Mouse (Mus musculus) telencephalon, adult 2 months (tissue): ENCODE measurements around the gene Map3k7cl.

Experiments used
- DNase-seq: peaks from one replicate; pipeline ENCODE4 v3.0.0-alpha.2; 2011; ENCODE audit warnings: low read depth, low spot score

The Map3k7cl gene

DNA sequence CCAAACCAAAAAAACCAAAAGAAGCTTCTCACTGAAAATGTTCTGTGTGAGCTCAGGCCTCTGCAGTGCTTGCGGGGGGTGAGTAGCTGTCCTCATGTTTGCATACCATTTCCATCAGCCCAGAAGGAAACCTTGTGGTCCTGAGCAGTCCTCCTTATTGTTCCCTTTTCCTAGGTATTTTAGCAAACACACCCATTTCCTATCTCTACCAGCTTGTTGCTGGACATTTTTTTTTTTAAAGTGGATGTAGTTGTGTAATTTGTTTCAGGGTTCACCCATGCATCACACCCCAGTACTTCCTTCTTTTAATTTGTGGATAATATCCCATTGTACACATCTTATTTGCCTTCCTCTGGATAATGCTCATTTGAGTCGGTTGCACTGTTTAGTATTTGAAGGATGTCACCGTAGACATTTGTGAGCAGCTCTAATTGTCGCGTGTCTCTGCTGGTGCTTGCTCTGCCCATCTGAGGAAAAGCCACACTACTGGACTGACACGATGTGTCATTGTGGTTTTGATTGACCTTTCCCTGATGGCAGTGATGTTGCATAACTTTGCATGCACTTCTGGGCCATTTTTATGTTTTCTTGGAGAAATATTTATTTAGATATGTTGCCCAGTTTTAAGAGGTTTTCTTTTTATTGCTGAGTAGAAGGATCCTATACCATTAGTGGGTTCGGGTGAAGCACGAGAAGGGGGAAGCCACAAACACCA, 32.6 kb downstream of the Map3k7cl start:
- DNase-seq = no peak

DNA sequence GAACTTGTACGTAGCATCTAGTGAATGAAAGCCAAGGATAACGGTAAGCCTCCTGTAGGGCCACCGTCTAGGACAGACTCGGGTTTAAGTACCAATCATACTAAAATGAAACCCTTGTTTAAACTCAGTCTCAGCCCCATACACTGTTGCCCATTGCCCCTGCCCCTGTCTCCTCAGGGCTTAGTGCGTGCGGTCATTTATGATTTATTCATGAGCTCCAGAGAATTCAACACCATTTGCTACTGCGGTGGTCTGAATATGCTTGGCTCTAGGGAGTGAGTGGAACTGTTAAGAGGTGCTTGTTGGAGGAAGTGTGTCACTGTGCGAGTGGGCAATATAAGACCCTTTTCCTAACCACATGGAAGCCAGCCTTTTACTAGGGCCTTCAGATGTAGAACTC, 34.7 kb downstream of the Map3k7cl start:
- no peak for DNase-seq

DNA sequence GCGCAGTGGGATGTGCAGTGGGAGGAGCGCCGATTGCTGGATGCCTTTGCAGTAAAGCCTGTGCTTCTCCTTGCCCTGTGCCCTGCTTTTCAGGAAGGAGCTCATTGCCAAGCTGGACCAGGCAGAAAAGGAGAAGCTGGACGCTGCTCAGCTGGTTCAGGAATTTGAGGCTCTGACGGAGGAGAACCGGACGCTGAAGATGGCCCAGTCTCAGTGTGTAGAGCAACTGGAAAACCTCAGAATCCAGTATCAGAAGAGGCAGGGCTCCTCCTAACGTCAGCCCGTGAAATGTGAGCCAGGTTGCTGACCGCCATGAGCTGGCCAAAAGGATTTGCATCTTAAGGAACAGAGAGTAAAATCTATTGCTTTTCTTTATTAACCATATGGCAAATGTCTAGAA, 41.0 kb downstream of the Map3k7cl start:
- no peak for DNase-seq

DNA sequence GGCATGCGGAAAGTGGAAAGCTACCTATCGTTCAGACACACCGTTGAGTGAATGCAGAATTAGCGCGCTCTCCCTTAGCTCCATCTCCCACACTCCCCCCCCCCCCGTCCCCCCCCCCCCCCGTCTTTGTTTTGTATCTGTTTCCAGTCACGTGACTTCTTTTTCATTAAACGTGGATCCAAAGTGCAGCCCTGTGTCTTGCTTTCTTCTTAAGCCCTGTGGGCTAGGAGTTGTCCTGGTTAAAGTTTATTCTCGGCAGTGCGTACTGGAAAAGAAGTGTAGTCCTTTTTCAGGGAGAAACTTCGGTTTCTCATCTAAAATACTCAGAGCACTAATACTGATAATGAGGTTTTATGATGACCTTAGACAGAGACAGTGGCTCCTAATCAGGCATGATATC, 42.0 kb downstream of the Map3k7cl start:
- no peak for DNase-seq

DNA sequence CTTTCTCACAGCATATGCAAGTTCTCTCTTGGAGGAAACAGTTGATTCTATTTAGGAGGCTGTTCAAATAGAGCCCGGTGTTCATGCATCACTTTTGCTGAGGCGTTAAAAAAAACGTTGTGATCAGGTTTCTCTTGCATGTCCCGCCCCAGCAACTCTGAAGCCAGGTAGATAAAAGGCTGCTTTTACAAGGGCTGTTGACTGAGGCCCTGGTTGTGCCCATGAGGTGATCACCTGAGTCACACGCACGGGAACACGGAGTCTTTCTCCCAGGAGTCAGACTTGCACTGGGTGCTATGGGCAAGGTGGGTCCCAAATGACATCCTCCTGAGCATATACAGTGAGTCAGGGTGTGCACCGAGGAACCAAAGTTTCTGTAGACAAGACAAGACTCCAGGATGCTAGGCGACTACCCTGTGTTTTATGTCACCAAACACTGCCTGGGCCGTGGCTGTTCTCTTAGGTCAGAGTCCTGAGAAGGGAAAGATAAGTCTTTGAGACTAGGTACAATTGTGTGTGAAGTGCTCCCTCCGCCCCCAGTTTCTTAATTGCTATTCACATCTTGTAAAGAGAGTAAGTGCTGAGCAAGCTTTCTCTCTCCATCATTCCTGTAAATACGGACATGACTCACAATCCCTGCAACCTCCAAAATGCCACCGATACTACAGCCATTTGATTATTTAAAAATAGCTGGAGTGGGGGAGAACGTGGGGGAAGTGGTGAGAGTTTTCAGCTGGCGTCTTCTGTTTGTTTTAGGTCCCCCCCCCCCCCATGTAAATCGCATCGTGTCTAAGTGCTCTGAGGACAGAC, 49.8 kb downstream of the Map3k7cl start:
- peak; percentile 23 for DNase-seq

DNA sequence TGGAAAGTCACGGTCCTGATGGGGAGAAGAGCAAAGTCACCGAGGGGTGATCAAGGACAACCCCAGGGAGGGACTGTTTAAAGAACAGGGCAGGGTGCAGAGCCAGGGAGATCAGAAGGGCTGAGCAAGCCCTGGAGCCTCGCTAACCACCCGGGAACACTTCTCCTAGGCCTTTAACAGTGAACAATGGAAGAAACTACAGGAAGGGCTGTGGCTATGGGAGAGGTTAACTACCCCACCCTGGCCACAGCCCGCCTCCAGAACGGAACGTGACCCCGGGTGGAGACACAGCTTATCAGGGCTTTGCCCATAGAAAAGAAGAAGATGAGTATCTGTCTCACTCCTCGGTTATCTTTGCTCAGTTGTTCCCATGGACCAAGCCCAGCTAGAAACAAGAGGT, 50.9 kb downstream of the Map3k7cl start:
- DNase-seq = no peak

DNA sequence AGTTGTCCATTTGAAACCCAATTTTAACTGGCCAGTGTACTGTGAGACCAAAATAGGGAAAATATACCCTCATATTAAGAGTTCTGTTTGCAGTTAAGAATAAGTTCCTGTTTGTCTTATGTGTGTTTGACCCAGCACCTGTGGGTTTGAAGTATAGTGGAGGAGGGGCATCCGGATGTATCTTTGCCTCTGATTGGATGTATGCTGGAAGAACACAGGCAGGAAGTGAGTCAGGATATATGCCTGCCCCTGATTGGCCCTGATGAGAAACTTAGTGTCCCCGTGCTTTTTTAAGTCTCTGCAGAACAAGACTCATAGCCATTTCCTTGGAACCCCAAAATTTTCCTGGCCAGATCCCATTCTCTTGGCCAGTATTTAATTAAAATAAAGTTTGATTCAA, 51.8 kb downstream of the Map3k7cl start:
- DNase-seq = no peak

DNA sequence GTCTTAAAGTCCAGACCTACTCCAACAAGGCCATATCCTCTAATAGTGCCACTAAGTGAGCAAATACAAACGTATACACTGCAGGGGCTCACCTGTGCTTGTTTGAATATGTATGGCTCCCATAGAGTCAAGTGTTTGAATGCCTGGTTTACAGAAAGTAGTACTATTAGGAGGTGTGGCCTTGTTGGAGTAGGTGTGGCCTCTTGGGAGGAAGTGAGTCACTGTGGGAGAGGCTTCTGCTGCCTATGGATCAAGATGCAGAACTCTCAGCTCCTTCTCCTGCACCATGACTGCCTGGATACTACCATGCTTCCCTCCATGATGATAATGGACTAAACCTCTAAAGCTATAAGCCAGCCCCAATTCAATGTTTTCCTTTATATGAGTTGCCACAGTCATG, 54.3 kb downstream of the Map3k7cl start:
- DNase-seq = no peak

DNA sequence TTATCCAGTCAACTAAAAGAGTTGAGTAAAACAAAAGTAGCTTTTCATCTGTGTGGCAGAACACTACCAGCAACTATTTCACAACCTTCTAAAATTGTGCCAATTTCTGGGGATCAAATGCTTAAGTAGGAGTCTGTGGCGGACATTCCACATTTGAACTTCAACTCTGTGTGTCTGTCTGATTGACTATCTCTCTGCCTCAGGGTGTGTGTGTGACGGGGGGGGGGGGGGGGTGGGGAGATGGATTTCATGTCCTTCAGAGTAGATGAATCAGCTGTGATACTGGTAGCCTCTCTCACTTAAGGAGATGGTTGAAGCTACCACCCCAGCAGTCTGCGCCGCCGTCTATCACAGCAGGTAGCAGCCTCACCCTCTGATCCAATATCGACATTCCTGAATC, 54.8 kb downstream of the Map3k7cl start:
- no peak for DNase-seq

DNA sequence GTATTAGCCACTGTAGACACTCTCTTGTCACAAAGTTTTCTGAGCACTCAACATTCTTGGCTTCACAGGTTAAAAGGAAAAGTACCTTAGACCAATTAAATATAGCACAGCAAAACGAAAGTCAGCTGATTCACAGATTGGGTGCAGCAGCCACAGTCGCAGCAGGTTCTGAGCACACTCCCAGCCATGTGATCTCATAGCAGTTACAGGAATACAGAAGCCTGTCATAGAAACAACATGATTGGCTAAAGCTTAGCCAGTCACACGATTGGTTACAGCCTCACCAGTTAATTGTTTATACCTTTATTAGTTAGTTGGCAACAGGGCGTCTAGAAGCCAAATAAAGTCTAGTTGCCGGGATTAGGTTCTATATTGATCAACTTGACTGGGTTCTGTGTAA, 57.0 kb downstream of the Map3k7cl start:
- DNase-seq = no peak

DNA sequence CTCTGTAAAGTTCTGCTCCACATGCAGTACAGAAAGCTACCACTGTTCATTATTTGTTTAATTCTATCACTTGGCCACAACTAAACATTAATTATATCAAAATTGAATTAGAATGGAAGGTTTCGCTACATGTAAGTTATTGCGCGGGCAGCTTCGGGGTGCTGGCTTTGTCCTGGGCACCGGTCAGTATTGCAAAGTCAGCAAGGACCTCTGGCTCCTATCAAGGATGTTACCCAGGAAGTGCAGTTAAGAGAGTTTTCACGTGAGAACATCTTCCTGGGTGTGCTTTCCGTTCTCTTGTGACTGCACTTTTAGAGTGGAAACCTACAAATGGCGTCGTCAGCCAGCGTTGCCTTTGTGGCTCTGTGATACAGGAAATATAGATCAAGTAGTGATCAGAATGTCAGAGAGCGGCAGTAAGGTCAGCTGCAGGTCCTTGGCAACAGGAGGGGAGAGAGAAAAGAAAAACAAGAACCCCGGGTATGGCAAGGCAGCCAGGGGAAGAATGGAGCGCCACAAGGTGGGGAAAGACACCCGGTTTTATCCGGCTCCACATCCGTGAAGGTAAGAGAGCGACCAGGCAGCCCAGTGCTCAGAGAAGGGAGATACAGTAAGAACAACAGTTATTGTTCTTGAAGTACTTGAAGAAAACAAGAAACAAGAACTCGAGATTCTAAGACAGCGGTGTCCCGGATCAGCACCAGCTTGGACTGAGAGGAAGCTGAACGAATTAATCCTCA, 57.6 kb downstream of the Map3k7cl start:
- DNase-seq = no peak

DNA sequence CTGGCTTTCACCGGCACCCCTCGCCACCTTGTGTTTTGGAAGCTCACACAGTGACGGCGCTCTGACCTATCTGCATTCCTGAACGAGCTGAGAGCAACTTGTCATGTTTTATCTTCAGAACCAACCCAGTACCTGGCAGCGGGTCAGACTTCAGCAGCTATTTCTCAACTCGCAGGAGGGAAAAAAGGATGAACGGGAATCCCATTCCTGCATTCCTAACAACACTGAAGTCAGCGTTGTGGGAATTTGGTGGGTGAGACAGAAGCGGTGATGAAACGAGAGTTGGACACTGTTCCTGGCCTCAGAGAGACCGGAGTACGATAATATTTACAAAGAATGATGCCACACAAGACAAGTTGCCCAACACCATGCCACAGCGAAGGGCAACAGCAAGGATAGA, 58.3 kb downstream of the Map3k7cl start:
- DNase-seq = no peak

DNA sequence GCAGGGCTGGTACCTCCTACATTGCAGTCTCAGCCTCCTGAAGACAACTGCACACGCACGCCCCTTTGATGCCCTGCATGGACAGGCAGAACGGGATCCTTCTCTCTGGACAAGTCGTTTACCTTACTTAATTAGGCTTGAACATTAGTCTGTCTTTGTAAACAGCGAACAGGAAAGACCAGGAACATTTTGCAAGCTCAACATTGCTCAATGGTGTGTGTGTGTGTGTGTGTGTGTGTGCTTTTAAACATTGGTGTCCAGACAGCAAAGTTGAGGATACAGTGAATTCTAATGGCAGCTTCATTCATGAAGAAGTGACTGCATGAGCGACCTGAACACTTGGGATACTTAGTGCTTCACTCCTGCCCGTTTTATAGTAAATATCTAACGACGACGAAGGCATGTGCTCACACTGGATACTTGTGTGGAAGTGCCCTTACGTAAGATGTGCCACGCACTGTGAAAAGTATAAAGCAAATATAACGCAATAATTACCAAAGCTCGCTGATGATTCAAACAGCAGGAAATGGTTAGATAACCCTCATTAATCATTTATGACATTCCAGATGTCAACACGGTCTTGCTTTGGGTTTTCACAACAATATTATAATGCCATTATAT, 59.2 kb downstream of the Map3k7cl start:
- no peak for DNase-seq

DNA sequence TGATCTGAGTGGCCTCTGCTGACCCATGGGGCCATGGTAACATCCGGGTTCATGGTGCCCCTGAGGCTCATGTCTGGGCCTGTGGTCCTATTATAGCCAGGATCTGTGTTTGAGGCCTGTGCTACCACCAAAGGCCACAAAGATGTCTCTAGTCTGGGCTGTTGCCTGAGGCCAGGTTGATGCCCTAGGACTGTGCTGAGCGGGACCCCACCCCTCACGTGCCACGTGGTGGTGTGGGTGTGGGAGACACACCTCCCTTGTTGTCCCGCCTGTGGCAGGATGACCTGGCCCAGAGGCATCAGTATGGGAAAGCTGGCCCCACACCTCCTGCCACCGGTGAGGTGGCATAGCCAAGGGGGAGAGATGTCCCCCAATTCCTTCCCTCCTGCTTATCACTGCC, 64.2 kb downstream of the Map3k7cl start:
- no peak for DNase-seq

DNA sequence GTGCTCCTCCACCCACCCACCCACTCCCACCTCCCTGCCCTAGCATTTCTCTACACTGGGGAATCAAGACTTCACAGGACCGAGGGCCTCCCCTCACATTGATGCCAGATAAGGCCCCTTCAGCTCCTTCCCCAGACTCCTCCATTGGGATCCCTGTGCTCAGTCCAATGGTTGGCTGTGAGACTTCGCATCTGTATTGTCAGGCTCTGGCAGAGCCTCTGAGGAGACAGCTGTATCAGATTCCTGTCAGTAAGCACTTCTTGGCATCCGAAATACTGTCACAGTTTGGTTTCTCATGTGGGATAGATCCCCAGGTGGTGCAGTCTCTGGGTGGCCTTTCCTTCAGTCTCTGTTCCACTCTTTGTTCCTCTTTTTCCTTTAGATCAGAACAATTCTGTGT, 68.1 kb downstream of the Map3k7cl start:
- no peak for DNase-seq

DNA sequence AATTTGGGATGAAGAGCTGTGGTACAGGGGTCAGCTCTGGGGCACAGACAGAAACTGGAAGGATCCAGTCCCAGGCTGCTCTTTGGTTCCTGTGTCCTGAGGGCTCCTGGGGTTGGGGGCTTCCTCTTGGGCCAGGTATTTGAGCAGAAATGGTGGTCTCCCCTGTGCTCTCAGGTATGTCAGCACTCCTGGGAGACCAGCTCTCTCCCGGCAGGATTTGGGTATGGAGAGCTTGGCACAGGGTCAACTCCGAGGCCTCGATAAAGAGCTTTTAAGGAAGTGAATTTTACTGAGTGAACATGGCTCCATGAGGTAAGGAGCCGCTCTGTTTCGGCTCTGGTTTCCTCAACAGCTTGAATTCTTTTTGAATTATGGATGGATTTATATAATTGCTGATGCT, 70.8 kb downstream of the Map3k7cl start:
- DNase-seq = no peak

DNA sequence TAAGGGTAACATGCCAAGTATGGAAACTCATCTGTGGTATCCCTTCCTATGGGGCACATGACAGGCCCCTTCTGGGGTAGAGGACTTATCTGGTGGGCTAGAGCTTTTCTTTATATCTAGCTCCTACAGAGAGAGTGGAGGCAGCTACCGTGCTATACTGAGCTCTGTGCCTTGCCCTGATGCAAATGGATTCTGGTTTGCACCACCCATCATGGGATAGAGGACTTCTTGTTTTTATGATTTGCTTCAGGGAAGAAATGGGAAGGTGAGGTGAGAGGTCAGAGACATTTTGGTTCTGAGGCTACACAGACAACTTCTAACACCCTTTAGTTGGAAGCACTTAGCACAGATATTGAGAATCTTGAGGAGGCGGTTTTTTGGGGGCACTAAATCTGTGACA, 71.8 kb downstream of the Map3k7cl start:
- DNase-seq = no peak

DNA sequence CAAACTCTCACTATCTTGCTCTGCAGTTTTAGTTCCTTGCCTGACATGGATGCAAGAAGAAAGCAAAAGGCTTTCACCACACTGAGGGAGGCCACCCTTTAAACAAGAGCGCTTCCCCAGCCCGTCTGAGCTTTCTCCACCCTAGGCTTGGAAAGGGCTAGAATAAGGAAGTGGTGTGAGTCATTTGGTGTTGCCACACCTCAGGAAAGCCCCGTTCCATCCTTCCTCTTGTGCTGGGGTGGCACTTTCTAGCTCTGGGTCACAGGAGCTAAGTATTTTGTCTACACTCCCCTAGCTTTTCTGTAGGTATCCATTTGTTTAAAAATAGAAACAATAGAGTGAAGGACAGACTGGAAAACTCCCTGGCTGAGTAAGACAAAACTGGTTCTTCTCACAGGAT, 72.2 kb downstream of the Map3k7cl start:
- peak; percentile 17 for DNase-seq

DNA sequence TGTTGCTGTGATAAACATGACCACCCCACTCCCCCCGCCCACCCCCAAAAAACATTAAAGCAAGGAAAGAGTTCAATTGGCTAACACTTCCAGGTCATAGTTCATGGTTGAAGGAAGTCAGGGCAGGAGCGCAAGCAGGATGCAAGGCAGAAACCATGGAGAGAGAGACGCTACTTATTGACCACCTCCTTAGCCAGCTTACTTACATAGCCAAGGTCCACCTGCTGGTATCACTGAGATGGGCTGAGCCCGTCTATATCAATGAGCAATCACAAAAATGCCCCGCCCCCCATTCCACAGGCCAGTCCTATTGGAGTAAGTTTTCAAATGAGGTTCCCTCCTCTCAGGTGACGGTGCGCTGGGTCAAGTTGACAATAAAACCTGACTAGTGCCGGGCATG, 72.7 kb downstream of the Map3k7cl start:
- DNase-seq = no peak

DNA sequence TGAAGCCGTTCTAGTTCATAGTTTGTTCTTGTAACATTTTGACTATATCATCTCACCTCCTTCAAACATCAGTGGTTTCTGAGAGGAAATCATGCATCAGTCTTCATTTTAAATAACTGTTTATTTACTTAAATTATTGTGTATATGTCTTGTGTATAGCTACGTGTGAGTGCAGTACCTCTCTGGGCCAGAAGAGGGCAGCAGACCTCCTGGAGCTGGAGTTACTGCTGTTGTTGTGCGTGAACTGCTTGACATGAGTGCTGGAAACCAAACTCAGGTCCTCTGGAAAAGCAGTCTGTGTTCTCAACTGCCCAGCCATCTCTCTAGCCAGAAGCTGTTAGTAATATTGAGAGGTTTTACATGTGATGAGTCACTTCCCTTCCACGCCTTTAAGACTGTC, 73.6 kb downstream of the Map3k7cl start:
- DNase-seq = no peak

DNA sequence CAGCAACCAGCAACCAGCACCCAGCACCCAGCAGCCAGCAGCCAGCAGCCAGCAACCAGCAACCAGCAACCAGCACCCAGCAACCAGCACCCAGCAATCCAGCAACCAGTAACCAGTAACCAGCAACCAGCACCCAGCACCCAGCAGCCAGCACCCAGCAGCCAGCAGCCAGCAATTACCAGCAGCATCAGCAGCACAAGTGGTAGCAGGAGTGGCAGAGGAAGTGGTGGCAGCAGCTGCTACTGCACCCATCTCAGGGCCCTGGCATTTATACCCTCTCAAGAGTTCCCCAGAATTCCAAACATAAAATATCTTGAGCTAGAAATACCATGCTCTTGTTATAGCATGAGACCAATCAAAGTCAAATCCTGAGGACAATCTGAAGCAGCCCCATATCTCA, 81.6 kb downstream of the Map3k7cl start:
- DNase-seq = no peak

DNA sequence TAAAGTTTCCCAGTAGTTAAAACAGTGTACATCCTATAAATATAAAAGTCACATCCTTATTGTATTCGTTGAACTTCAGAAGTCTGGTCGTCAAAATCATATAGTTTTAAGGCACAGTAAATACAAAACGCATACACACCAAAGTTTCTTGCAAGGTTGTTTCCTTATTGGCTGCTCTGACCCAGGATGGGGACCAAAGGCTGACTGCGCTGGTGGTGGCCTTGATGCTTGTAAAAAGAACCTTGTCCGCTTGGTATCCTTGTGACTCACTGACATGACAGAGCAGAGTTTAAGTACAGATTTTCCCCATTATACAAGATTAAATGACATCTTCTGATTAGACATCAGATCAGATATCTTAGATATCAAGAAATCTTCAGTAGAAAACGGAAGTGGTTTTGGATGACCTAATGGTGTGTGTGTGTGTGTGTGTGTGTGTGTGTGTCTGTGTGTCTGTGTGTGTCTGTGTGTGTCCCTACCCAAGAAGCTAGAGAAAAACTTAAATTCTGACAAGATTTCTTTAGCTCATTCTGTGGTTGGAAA, 82.2 kb downstream of the Map3k7cl start:
- no peak for DNase-seq
